Mouse (Mus musculus) MEL (cell line): Measurements from ENCODE around the gene Lrrk1. TPM values are rescaled to one million over a fixed set of nuclear protein-coding genes. Genes with fewer than 3 reads are reported as not detected.

Source experiments
- DNase-seq: peaks from one replicate; pipeline ENCODE4 v3.0.0; 2011; ENCODE audit warnings: low read depth, low spot score
- H3K27ac ChIP-seq: 2 replicates; pipeline ENCODE4 v1.5.1; 2012; ENCODE audit warnings: low read depth, mild to moderate bottlenecking, control low read depth, low read length, moderate library complexity; ENCODE audit not compliant: control insufficient read depth
- H3K27me3 ChIP-seq, 2 experiments: fragments of 150-350 bp in 1 of 2; sonication (generic) in 1 of 2; 2 replicates each; pipeline ENCODE4 v1.6.1; 2012; ENCODE audit warnings: low read length in 2 of 2, mild to moderate bottlenecking in 2 of 2, improper control_type of control experiment in 1 of 2, moderate library complexity in 1 of 2; ENCODE audit not compliant: insufficient read depth in 2 of 2, control insufficient read depth in 1 of 2
- H3K36me3 ChIP-seq, 2 experiments: 2 replicates each; pipeline ENCODE4 v1.6.1; 2012 to 2014; ENCODE audit warnings: low read length in 2 of 2, improper control_type of control experiment in 1 of 2, inconsistent platforms in 1 of 2, mild to moderate bottlenecking in 1 of 2; ENCODE audit not compliant: insufficient read depth in 2 of 2, control insufficient read depth in 1 of 2
- H3K4me1 ChIP-seq, 2 experiments: fragments of 150-350 bp in 1 of 2; sonication (generic) in 1 of 2; 2 replicates each; pipeline ENCODE4 v1.6.1; 2012; ENCODE audit warnings: low read length in 2 of 2, improper control_type of control experiment in 1 of 2, mild to moderate bottlenecking in 1 of 2; ENCODE audit not compliant: insufficient read depth in 2 of 2, control insufficient read depth in 1 of 2
- H3K4me3 ChIP-seq, 2 experiments: fragments of 150-350 bp in 1 of 2; sonication (generic) in 1 of 2; 2 replicates each; pipeline ENCODE4 v1.5.1; 2012; ENCODE audit warnings: low read depth in 2 of 2, low read length in 2 of 2, mild to moderate bottlenecking in 2 of 2, moderate library complexity in 2 of 2, control low read depth in 1 of 2, improper control_type of control experiment in 1 of 2; ENCODE audit not compliant: control insufficient read depth in 1 of 2, insufficient read depth in 1 of 2
- H3K79me2 ChIP-seq: 2 replicates; pipeline ENCODE4 v1.6.1; 2012; ENCODE audit warnings: mild to moderate bottlenecking, low read length, moderate library complexity; ENCODE audit not compliant: control insufficient read depth, poor library complexity, insufficient read depth
- H3K9ac ChIP-seq: 2 replicates; pipeline ENCODE4 v1.6.1; 2012; ENCODE audit warnings: low read depth, mild to moderate bottlenecking, control low read depth, low read length, moderate library complexity; ENCODE audit not compliant: control insufficient read depth, poor library complexity, severe bottlenecking
- H3K9me3 ChIP-seq: fragments of 150-350 bp; sonication (generic); replicated peaks from 2 replicates; pipeline ENCODE4 v1.6.1; 2012; ENCODE audit warnings: mild to moderate bottlenecking, low read length, improper control_type of control experiment, moderate library complexity; ENCODE audit not compliant: insufficient read depth
- CHD1 ChIP-seq: IDR thresholded peaks from 2 replicates; pipeline ENCODE4 v1.6.1; 2012; ENCODE audit warnings: low read depth, mild to moderate bottlenecking, inconsistent platforms, low read length, improper control_type of control experiment
- CHD2 ChIP-seq: IDR thresholded peaks from 2 replicates; pipeline ENCODE4 v1.6.1; 2011; ENCODE audit warnings: low read length, improper control_type of control experiment
- CTCF ChIP-seq, 3 experiments: IDR thresholded peaks in 2 of 3; conservative IDR thresholded peaks in 1 of 3; 2 replicates each; pipeline ENCODE4 v1.5.1; 2011 to 2012; ENCODE audit warnings: low read length in 3 of 3, low read depth in 2 of 3, mild to moderate bottlenecking in 2 of 3, improper control_type of control experiment in 1 of 3, inconsistent platforms in 1 of 3, mixed read lengths in 1 of 3, moderate library complexity in 1 of 3; ENCODE audit not compliant: control insufficient read depth in 1 of 3, insufficient read depth in 1 of 3, poor library complexity in 1 of 3, severe bottlenecking in 1 of 3
- ETS1 ChIP-seq: IDR thresholded peaks from 2 replicates; pipeline ENCODE4 v1.6.1; 2012; ENCODE audit warnings: low read depth, mild to moderate bottlenecking, inconsistent platforms, low read length, improper control_type of control experiment, moderate library complexity
- GABPA ChIP-seq: IDR thresholded peaks from 2 replicates; pipeline ENCODE4 v1.6.1; 2012; ENCODE audit warnings: low read depth, mild to moderate bottlenecking, inconsistent platforms, low read length, improper control_type of control experiment, moderate library complexity
- GATA1 ChIP-seq: IDR thresholded peaks from 2 replicates; pipeline ENCODE4 v1.6.1; 2011; ENCODE audit warnings: low read depth, low read length, improper control_type of control experiment
- HCFC1 ChIP-seq: IDR thresholded peaks from 2 replicates; pipeline ENCODE4 v1.6.1; 2012; ENCODE audit warnings: low read depth, mild to moderate bottlenecking, inconsistent platforms, low read length, improper control_type of control experiment, moderate library complexity
- MAFK ChIP-seq: IDR thresholded peaks from 2 replicates; pipeline ENCODE4 v1.6.1; 2011; ENCODE audit warnings: low read depth, mild to moderate bottlenecking, low read length, improper control_type of control experiment, borderline replicate concordance
- MAX ChIP-seq: IDR thresholded peaks from 2 replicates; pipeline ENCODE4 v1.6.1; 2011; ENCODE audit warnings: low read length, improper control_type of control experiment
- MEF2A ChIP-seq: IDR thresholded peaks from 2 replicates; pipeline ENCODE4 v1.6.1; 2014; ENCODE audit warnings: low read depth, mild to moderate bottlenecking, inconsistent platforms, low read length, improper control_type of control experiment; ENCODE audit not compliant: poor library complexity, insufficient replicate concordance, severe bottlenecking; ENCODE audit errors: extremely low read depth
- MYB ChIP-seq: IDR thresholded peaks from 2 replicates; pipeline ENCODE4 v1.6.1; 2011; ENCODE audit warnings: mild to moderate bottlenecking, low read depth, low read length, improper control_type of control experiment
- NELFE ChIP-seq: IDR thresholded peaks from 2 replicates; pipeline ENCODE4 v1.6.1; 2011; ENCODE audit warnings: low read depth, low read length, improper control_type of control experiment
- POLR2A ChIP-seq, 2 experiments: IDR thresholded peaks; 2 replicates each; pipeline ENCODE4 v1.6.1; 2011 to 2012; ENCODE audit warnings: low read length in 2 of 2, mild to moderate bottlenecking in 2 of 2, control low read depth in 1 of 2, improper control_type of control experiment in 1 of 2, low read depth in 1 of 2, moderate library complexity in 1 of 2; ENCODE audit not compliant: control insufficient read depth in 1 of 2, insufficient read depth in 1 of 2, poor library complexity in 1 of 2
- RAD21 ChIP-seq: IDR thresholded peaks from 2 replicates; pipeline ENCODE4 v1.6.1; 2011; ENCODE audit warnings: mild to moderate bottlenecking, low read depth, low read length, improper control_type of control experiment
- RCOR1 ChIP-seq: IDR thresholded peaks from 2 replicates; pipeline ENCODE4 v1.6.1; 2012; ENCODE audit warnings: low read depth, mild to moderate bottlenecking, inconsistent platforms, low read length, improper control_type of control experiment
- SMC3 ChIP-seq: IDR thresholded peaks from 2 replicates; pipeline ENCODE4 v1.6.1; 2011; ENCODE audit warnings: low read depth, low read length, improper control_type of control experiment
- TAL1 ChIP-seq: IDR thresholded peaks from 2 replicates; pipeline ENCODE4 v1.6.1; 2012; ENCODE audit warnings: mild to moderate bottlenecking, inconsistent platforms, low read length, moderate library complexity, mixed read lengths
- TBP ChIP-seq: IDR thresholded peaks from 2 replicates; pipeline ENCODE4 v1.8.0; 2011; ENCODE audit warnings: low read depth, low read length, improper control_type of control experiment
- UBTF ChIP-seq: IDR thresholded peaks from 2 replicates; pipeline ENCODE4 v1.6.1; 2012; ENCODE audit warnings: low read depth, mild to moderate bottlenecking, inconsistent platforms, low read length, improper control_type of control experiment, moderate library complexity, borderline replicate concordance; ENCODE audit not compliant: insufficient read depth
- USF1 ChIP-seq: IDR thresholded peaks from 2 replicates; pipeline ENCODE4 v1.6.1; 2014; ENCODE audit warnings: low read depth, mild to moderate bottlenecking, inconsistent platforms, low read length, improper control_type of control experiment, moderate library complexity
- USF2 ChIP-seq, 2 experiments: IDR thresholded peaks; 2 replicates each; pipeline ENCODE4 v1.6.1; 2011 to 2012; ENCODE audit warnings: improper control_type of control experiment in 2 of 2, low read length in 2 of 2, borderline replicate concordance in 1 of 2, inconsistent platforms in 1 of 2, low read depth in 1 of 2, mild to moderate bottlenecking in 1 of 2; ENCODE audit not compliant: insufficient read depth in 1 of 2
- ZC3H11A ChIP-seq: IDR thresholded peaks from 2 replicates; pipeline ENCODE4 v1.6.1; 2012; ENCODE audit warnings: low read depth, mild to moderate bottlenecking, inconsistent platforms, low read length, improper control_type of control experiment
- ZNF384 ChIP-seq: IDR thresholded peaks from 2 replicates; pipeline ENCODE4 v1.6.1; 2012; ENCODE audit warnings: low read depth, mild to moderate bottlenecking, inconsistent platforms, low read length, improper control_type of control experiment
- polyA plus RNA-seq, 2 experiments: library from polyadenylated mRNA; stranded (reverse) in 1 of 2; unstranded in 1 of 2; fragments of >175 nt in 1 of 2; fragments of >200 nt in 1 of 2; gene quantifications; 2 replicates each; pipeline versions ENCODE4 v1.2.1 to v1.2.4; 2012; ENCODE audit warnings: low replicate concordance in 2 of 2, low read depth in 1 of 2; ENCODE audit not compliant: insufficient read length in 2 of 2, insufficient read depth in 1 of 2, missing spikeins in 1 of 2
- total RNA-seq: library from RNA; depleted of rRNA; stranded (reverse); fragments of 300-350 nt; gene quantifications from 2 replicates; pipeline ENCODE4 v1.2.3, GENCODE M21; 2012

The Lrrk1 gene
- total and polyA plus RNA-seq, 3 experiments: 9.1 to 19.1 TPM; not detected in 1

DNA sequence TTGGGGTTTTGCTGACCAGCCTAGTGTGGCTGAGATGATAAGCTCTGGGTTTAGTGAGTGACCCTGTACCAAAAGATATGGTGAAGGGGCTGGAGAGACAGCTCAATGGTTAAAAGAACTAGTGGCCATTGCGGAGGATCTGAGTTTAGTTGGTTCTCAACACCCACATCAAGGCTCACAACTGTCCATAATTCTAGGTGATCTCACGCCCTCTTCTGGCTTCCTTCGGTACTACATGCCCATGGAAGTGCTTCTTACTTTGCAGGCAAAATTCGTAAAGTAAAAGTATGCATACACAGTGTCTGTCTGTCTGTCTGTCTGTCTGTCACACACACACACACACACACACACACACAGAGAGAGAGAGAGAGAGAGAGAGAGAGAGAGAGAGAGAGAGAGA, 45.8 kb downstream of the Lrrk1 start:
- no peaks in the 10 kb centered on the region for H3K4me1 ChIP-seq
- DNase-seq: peak; percentile 72
- no peak overlapping the region for H3K4me3 ChIP-seq
- TF ChIP-seq RCOR1 (no peak), CTCF (IDR thresholded peaks at IDR 0.05 in 2 of 3, conservative IDR thresholded peaks at IDR 0.05 in 1 of 3; ENCODE audit: control insufficient read depth in 1 of 3, insufficient read depth in 1 of 3, low read depth in 2 of 3, low read length in 3 of 3, poor library complexity in 1 of 3, severe bottlenecking in 1 of 3) (peak; percentile 42 to 77 (median 56)), MEF2A (no peak), ZC3H11A (peak; percentile 45), RAD21 (peak; percentile 46), NELFE (no peak), SMC3 (peak; percentile 51), TAL1 (no peak), USF2 (IDR thresholded peaks at IDR 0.05; ENCODE audit: borderline replicate concordance in 1 of 2, insufficient read depth in 1 of 2, low read depth in 1 of 2, low read length in 2 of 2) (no peak), ETS1 (no peak), MYB (no peak), CHD1 (no peak), ZNF384 (0 out of 2 replicates have a peak, but pooled peaks have one; percentile 28), USF1 (no peak), CHD2 (no peak), GABPA (no peak), MAFK (no peak), MAX (no peak), UBTF (no peak)
- H3K27ac ChIP-seq: no peak overlapping the region
- H3K36me3 ChIP-seq: no peaks in the 10 kb centered on the region
- no peak overlapping the region for H3K9ac ChIP-seq
- no peaks in the 10 kb centered on the region for H3K9me3 ChIP-seq
- no peaks in the 10 kb centered on the region for H3K79me2 ChIP-seq
- no peaks in the 10 kb centered on the region for H3K27me3 ChIP-seq

DNA sequence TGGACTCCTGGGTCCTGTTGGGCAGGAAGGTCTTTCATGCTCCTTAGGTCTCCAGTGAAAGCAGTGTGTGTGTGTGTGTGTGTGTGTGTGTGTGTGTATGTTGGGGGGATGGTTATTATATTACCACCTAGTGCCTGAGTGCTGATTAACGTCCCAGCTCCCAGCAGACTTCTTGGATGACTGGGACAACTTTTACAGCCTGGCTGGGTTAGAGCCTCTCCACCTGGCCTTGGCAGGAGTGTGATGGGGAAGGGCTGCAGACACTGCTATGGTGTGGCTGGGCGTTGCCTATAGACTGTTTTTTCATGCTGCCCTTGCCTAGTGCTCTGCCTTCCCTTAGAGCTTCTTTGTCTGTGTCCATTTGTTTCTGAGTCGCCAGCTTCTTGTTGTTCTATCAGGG, 48.1 kb downstream of the Lrrk1 start:
- Histone ChIP-seq H3K36me3 (no peaks in the 10 kb centered on the region; a peak in 1 of 4 replicates), H3K4me3 (no peak overlapping the region), H3K4me1 (no peaks in the 10 kb centered on the region), H3K27ac (no peak overlapping the region), H3K27me3 (no peaks in the 10 kb centered on the region), H3K9me3 (no peaks in the 10 kb centered on the region), H3K79me2 (no peaks in the 10 kb centered on the region), H3K9ac (no peak overlapping the region)
- no peak for DNase-seq
- TF ChIP-seq MEF2A: no peak
- TF ChIP-seq POLR2A (IDR thresholded peaks at IDR 0.05; ENCODE audit: control insufficient read depth in 1 of 2, insufficient read depth in 1 of 2, low read depth in 1 of 2, low read length in 2 of 2, poor library complexity in 1 of 2): no peak
- TF ChIP-seq HCFC1: no peak
- no peak for TF ChIP-seq CHD2
- no peak for TF ChIP-seq TBP
- no peak for TF ChIP-seq GATA1
- TF ChIP-seq RAD21: no peak
